Mouse (Mus musculus) cerebral cortex, adult 2 months (tissue): ENCODE results near the gene Gm44502.

ENCODE experiments used
- WGBS: fragments of 180-500 bp; shearing (Covaris S2); methylation state at CpG from one replicate; pipeline ENCODE4 v1.1.7; 2018; 5-methylcytosine and 5-hydroxymethylcytosine counted together

The Gm44502 gene

GRCm38 (mm10) chr15:89453865-89454478 is 24.5 kb upstream of the Gm44502 start, which contains the start of gene Mapk8ip2:
Gene Mapk8ip2, plus strand, starts transcription at chr15:89453913.
- 1% methylated on average over 53 of the region's 53 CpGs for WGBS

GRCm38 (mm10) chr15:89452906-89453864 is 23.7 kb upstream of the Gm44502 start:
- WGBS = 4% methylated on average over 24 of the region's 24 CpGs

GRCm38 (mm10) chr15:89442486-89443070 is 13.1 kb upstream of the Gm44502 start:
- WGBS = 44% methylated on average over 8 of the region's 8 CpGs

- WGBS = 85% methylated on average over 5 of the region's 5 CpGs
These were observed 6.4 kb upstream of the Gm44502 start for GRCm38 (mm10) chr15:89435878-89436277.

GRCm38 (mm10) chr15:89434136-89434535 is 4.6 kb upstream of the Gm44502 start:
- 84% methylated on average over 3 of the region's 3 CpGs for WGBS

- 70% methylated on average over 4 of the region's 4 CpGs for WGBS
These were observed 3.5 kb upstream of the Gm44502 start for GRCm38 (mm10) chr15:89432946-89433345.

GRCm38 (mm10) chr15:89431806-89432205 is 2.3 kb upstream of the Gm44502 start:
- 95% methylated on average over 6 of the region's 6 CpGs for WGBS

GRCm38 (mm10) chr15:89431271-89431670 is 1.8 kb upstream of the Gm44502 start:
- WGBS = 88% methylated on average over 3 of the region's 3 CpGs

GRCm38 (mm10) chr15:89430771-89431170 is 1.3 kb upstream of the Gm44502 start:
- WGBS = 70% methylated on average over 9 of the region's 9 CpGs

GRCm38 (mm10) chr15:89430341-89430740 is 845 bp upstream of the Gm44502 start:
- 30% methylated on average over 6 of the region's 6 CpGs for WGBS

- 5% methylated on average over 21 of the region's 22 CpGs for WGBS
These were observed 610 bp downstream of the Gm44502 start for GRCm38 (mm10) chr15:89428821-89429351.

- WGBS = 81% methylated on average over 19 of the region's 19 CpGs
These were observed 1.2 kb downstream of the Gm44502 start for GRCm38 (mm10) chr15:89428136-89428790.

GRCm38 (mm10) chr15:89426716-89427115 is 2.8 kb downstream of the Gm44502 start:
- WGBS = 84% methylated on average over 10 of the region's 10 CpGs

GRCm38 (mm10) chr15:89425711-89426121 is 3.8 kb downstream of the Gm44502 start, which contains the start of gene Cpt1b:
Gene Cpt1b, minus strand, starts transcription at chr15:89425863.
- 60% methylated on average over 6 of the region's 6 CpGs for WGBS

GRCm38 (mm10) chr15:89424621-89425020 is 4.9 kb downstream of the Gm44502 start:
- 83% methylated on average over 8 of the region's 8 CpGs for WGBS

GRCm38 (mm10) chr15:89421938-89422337 is 7.6 kb downstream of the Gm44502 start:
- WGBS = 98% methylated on average over 9 of the region's 9 CpGs

- WGBS = 77% methylated on average over 8 of the region's 8 CpGs
These were observed 14.2 kb downstream of the Gm44502 start for GRCm38 (mm10) chr15:89415282-89415681.

GRCm38 (mm10) chr15:89410118-89410517 is 19.4 kb downstream of the Gm44502 start, which contains the start of gene Syce3:
Gene Syce3, minus strand, starts transcription at chr15:89410503.
- WGBS = 89% methylated on average over 24 of the region's 24 CpGs

- 84% methylated on average over 10 of the region's 10 CpGs for WGBS
These were observed 24.5 kb downstream of the Gm44502 start for GRCm38 (mm10) chr15:89404831-89405623.

GRCm38 (mm10) chr15:89402471-89402870 is 27.0 kb downstream of the Gm44502 start:
- WGBS = 77% methylated on average over 1 of the region's 1 CpGs

GRCm38 (mm10) chr15:89399716-89400115 is 29.8 kb downstream of the Gm44502 start:
- WGBS = 100% methylated on average over 1 of the region's 1 CpGs
